Mouse (Mus musculus): ENCODE results near the gene Srgap2.
"Not testable (repeated sequence)": the region's sequence is repeated elsewhere in the genome, so short reads cannot be mapped to it uniquely, and the experiment has no call there.

The Srgap2 gene

GRCm38 (mm10) chr1:131279456-131279776 lies 247.7 kb downstream of the Srgap2 start, which contains the start of gene Ikbke:
Ikbke (minus strand) TSS chr1:131279606.
- DNase-seq: no peak

- DNase-seq: no peak
These were observed 248.3 kb downstream of the Srgap2 start for GRCm38 (mm10) chr1:131278606-131279455.

DNA sequence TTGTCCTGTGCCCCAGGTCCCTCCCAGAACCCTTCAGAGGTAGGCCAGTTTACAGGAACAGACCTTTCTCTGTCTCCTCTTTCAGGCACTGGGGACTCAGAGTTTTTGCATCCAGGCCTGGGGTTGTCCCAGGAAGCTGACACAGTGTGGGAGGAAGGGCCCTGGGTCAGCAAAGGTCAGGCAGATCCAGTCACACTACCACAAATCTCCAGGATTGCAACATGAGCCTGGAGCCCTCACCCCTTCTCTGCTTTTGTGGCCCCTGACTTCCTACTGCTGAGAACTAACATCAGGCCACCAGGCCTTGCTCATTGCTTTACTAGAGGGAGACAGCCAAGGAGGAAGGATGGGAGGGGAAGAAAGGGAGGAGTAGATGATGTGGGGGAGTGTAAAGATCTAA lies 250.3 kb downstream of the Srgap2 start:
- DNase-seq: no peak

DNA sequence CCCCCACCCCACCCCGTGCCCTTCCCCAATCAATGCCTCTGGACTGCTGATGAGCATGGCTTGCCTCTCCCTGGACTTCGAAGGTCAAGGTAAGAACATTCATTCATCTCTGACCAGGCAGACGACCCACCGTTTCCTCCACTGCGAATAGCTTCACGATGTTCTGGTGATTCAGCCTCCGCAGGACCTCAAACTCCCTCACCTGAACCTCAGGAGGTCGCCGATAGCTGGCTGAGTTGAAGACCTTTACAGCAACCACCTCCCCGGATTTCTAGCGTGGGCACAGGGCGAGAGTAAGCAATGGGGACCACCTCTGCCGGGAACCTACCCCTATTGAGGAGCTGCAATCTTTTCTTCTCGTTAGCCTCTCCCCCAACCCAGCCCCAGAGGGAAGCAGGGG lies 251.6 kb downstream of the Srgap2 start:
- DNase-seq: no peak

GRCm38 (mm10) chr1:131274725-131275539 lies 252.2 kb downstream of the Srgap2 start:
- DNase-seq: no peak

DNA sequence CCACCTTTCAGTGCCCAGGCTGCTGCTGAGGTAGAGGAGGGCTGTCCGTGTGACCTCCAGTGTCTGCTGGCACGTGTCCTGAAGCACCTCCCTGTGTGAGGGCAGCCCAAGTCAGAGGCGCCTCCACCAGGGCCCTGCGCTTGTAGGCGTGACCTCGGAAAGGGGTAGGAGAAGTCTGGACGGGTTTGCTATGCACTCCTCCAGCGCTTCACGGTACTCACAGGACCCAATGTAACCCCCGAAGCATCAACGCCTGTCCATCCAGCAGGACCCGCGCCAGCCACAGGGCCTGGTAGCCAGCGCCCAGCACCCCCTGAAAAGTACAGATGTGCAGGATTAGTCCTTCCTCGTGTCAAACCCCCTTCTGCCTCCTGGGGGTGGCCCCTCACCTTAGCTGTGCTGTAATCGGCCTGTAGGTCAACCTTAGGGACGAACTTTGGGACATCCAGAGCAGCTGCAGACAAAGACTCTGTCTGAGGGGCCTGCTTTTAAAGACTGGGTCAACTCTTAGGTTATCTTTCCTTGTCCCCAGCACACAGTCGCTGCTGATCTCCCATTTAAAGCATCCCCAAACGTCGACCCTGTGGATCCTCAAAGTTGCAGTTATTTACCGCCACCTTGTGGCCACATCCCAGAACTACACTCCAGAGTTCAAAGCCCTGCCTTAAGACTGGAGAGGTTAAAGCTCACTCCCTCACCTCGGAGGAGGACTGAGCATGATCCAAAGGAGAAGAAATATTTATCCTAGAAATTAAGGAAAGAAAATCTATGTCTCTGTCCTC lies 257.2 kb downstream of the Srgap2 start:
- peak; percentile 90 to 91 for DNase-seq

DNA sequence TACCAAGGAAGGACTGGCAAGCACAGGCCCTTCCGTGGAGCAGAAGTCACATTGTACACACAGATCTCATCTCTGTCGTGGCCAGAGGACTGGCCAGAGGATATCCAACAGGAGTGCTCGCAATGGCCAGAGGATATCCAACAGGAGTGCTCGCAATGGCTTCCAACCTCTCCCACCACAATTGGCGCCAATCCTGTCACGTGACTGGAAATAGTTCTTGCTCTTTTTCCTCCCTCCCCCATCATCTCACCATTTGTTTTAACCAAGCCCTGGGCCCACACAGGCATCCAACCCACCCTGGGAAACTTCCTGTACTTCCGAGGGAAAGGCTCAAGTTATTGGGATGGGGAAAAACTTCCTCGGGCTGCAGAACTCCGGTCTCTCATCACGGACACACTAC lies 258.4 kb downstream of the Srgap2 start:
- no peak for DNase-seq

GRCm38 (mm10) chr1:131263905-131264304 lies 263.2 kb downstream of the Srgap2 start:
- DNase-seq: no peak

- DNase-seq: peak; percentile 83 to 88
These were observed 266.9 kb downstream of the Srgap2 start for GRCm38 (mm10) chr1:131260309-131260656.

DNA sequence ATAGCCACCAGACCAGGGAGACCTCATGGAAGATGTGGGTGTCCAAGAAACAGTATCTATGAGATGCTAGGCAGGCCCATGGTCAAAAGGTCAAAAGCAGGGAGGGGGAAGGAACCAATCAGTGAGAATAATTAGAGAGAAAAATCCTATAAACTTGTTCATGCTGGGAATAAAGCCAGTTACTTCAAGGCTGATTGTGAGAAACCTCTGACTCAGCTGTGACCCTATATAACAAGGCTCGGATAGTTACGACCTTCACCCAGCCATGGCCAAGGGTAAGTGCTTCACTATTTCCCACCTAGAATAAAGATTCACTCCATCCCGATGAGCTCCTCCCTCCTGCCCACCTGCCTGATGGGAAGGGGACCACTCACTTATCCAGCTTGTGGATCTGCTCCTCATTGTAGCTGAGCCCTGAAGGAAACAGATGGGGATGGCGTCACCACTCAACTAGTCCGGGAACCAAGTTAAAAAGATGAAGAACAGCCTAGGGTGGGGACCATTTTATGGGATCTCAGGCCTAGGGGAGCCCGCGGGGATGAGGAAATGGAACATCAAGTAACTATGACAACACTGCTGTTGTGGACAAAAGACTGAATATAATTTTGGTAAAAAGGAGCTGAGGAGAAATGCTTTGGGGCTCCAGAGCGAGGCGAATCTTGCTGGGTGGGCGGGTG lies 267.4 kb downstream of the Srgap2 start:
- DNase-seq: no peak

DNA sequence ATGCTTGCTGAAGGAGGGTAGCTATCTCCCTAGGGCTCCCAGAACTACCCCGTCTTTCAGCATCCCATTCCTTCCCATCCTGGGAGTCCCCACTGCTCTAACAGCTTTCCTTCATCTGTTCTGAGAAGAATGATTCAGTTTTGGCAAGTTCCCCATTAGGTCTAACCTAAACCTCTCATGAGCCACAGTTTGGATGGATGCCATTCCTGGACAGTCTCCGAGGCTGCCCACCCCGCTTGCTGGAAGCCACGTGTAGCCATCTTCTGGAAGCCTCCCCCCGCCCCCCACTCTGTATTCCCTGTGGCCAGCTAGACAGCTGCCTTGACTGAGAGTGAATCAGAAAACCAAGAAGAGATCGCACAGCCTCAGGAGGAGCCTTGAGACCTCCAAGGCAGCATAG lies 269.9 kb downstream of the Srgap2 start:
- no peak for DNase-seq

- DNase-seq: not testable (repeated sequence)
These were observed 274.5 kb downstream of the Srgap2 start for GRCm38 (mm10) chr1:131252516-131253250.

DNA sequence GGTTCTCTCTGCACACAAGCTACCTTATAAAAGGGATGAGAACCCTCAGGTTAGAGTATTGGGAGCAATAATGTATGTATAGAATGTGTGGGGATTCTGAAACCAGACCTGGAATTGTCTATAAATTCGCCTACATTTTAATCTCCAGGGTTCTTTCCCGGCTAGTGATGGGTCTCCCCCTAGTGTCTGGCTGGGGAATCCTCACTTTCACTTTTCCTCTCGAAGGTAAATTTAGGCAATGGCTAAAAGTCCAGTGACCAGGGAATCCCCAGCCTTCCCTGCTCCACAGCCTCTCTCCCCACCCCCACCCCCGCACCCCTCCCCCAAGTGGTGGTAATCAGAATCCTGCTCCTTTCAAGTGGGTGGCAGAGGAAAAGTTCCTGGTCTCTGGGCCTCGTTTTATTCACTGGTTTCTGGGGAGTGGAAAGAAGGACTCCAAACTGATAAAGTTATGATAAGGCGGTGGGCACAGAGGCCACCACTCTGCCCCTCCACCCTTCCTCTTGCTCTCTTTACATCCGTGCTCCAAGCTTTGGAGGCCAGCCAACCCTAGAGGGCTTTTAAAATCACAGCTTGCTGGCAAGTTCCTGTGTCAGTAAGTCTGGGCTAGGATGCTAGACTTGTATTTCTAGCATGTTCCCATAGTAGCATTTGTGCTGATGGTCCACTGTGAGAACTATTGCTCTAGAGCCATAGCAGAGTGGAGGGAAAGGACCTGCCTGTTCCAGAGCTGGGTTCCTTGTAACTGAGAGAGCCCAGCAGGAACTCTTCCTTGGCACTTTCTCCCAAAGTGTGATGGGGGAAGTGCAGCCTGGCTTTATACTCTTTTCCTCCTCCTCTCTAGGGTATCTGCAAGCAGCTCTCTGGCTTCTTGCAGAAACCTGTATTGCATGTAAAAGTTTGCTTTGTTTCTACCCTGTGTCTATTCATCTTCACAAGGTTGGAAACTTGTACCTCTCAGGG lies 280.4 kb downstream of the Srgap2 start:
- DNase-seq: peak; percentile 75 to 77

GRCm38 (mm10) chr1:131245926-131246325 lies 281.2 kb downstream of the Srgap2 start:
- DNase-seq: peak; percentile 78 to 81

- peak; percentile 88 to 90 for DNase-seq
These were observed 281.9 kb downstream of the Srgap2 start, which contains the start of gene Rassf5 for GRCm38 (mm10) chr1:131245089-131245856. Rassf5 (minus strand) TSS chr1:131245258.

GRCm38 (mm10) chr1:131244536-131245088 lies 282.5 kb downstream of the Srgap2 start:
- peak in 1 of 2 experiments; percentile 68 for DNase-seq

DNA sequence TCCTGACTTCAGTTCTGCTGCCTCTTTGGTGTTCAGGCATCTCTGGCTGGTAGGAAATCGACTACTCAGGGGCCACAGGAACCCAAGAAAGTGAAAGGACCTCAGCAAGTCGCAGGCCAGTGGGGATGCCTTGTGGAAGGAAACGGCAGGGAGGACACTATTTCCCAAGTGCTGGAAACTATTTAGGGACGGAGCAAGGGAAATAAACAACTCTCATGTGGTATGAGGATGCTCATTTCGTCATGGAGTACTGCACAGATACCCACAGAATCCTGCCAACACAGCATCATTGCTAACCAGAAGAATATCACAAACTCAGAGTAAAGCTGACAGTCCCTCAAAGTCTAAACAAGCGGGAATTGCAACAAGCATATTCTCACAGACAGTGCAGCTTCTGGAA lies 284.2 kb downstream of the Srgap2 start:
- no peak for DNase-seq

DNA sequence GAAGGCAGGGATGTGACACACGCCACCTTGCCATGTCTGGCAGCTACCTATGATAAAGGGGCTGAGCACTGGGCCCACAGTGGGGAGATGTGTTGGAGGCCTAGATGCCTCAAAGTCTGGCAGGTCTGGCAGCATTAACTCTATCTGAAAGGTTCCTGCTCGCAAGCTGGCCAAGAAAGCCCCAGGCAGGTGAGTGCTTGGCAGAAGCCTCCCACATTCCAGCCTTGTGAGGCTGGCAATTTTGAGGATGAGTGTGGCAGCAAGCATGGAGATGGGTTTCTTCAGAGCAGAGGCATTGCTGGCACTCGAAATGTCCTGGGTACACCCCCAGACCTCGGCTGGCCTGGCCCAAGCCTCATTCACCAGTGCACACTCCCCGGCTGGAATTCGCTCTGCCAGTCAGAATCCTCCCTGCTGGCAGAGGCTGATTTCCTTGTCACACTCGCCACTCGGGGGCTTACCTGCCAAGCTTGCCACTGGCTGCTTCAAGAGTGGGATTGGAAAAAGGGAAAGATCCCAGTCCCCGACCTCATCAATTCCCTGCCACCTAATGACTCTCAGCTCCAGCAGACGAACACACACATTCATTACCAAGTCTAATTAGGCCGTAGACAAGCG lies 287.5 kb downstream of the Srgap2 start:
- DNase-seq: peak; percentile 62 to 75

GRCm38 (mm10) chr1:131238931-131239381 lies 288.2 kb downstream of the Srgap2 start:
- DNase-seq: peak; percentile 72 to 74
